Mouse (Mus musculus): ENCODE data around the gene Ppp1cc. TPM values are rescaled to one million over a fixed set of nuclear protein-coding genes. Genes with fewer than 3 reads are reported as not detected.

The Ppp1cc gene
- polyA plus RNA-seq, 2 experiments = 119 to 139 TPM

DNA sequence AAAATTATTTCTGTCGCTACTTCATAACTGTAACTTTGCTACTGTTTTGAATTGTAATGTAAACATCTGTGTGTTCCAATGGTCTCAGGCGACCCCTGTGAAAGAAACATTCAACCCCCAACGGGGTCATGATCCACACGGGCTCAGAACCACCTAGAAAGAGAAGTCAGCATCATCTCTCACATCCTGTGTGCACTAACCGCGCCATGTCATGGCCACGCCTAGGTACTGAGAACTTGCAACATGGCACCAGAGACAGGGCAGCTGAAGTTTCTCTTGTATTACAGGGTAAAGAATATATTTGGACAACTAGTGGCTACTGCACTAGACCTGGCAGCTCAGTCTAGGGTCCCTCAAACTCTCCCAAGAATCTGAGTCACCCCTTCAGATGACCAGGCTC, 44.6 kb upstream of the Ppp1cc start:
- no peak for ATAC-seq (ENCODE audit: insufficient read depth)

DNA sequence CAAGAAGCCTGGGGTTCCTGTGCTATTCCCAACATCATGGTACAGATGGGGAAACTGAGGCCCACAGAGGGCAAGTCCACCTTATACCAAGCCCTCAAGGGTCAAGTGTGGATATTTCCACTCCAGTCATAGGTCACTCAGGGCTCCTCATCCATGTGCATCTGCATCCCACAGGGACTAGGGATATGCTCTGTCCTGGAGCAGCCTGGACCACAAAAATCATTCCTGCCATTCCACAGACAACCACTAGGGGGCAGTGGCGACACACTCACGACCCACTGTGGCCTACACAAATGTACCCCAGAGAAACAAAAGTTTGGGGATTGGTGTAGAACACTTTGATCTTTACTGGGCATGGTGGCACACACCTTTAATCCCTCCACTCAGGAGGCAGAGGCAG, 43.9 kb upstream of the Ppp1cc start:
- ATAC-seq (ENCODE audit: insufficient read depth) = no peak
- 2% methylated on average over 2 of the region's 2 CpGs for WGBS (ENCODE audit: insufficient replicate concordance)

More for the DNA sequence above, 44.6 kb upstream of the Ppp1cc start:
- TF ChIP-seq EP300 (IDR thresholded peaks at IDR 0.05; ENCODE audit: low read depth) (no peak), CTCF (IDR thresholded peaks at IDR 0.05; ENCODE audit: low read depth) (no peak)
- Histone ChIP-seq H3K4me2 (ENCODE audit: low read depth) (no peak overlapping the region), H3K27me3 (ENCODE audit: control insufficient read depth, insufficient read depth, low read length) (no peaks in the 10 kb centered on the region), H3K27ac (no peak overlapping the region), H3K9me3 (ENCODE audit: control insufficient read depth, low read length) (no peaks in the 10 kb centered on the region), H3K4me3 (ENCODE audit: insufficient read depth in 1 of 2, low read depth in 2 of 2, low read length in 2 of 2) (no peak overlapping the region), H3K36me3 (replicated peaks; ENCODE audit: control insufficient read depth, insufficient read depth, low read depth) (no peaks in the 10 kb centered on the region), H3K4me1 (replicated peaks; ENCODE audit: control insufficient read depth in 2 of 2, insufficient read depth in 2 of 2, low read length in 1 of 2) (no peaks in the 10 kb centered on the region; a peak in 1 of 4 replicates), H3K9ac (replicated peaks) (no peak overlapping the region)
- 56% methylated on average over 7 of the region's 7 CpGs for WGBS (ENCODE audit: insufficient replicate concordance)
- no peak for DNase-seq (ENCODE audit: low read depth in 3 of 3, low spot score in 3 of 3)

GRCm38 (mm10) chr5:122115266-122115763, 42.8 kb upstream of the Ppp1cc start:
- no peak overlapping the region for H3K4me2 ChIP-seq (ENCODE audit: low read depth)
- no peaks in the 10 kb centered on the region for H3K4me1 ChIP-seq (replicated peaks; ENCODE audit: control insufficient read depth in 2 of 2, insufficient read depth in 2 of 2, low read length in 1 of 2)
- no peak overlapping the region for H3K27ac ChIP-seq
- 87% methylated on average over 9 of the region's 9 CpGs for WGBS (ENCODE audit: insufficient replicate concordance)
- H3K9ac ChIP-seq (replicated peaks) = no peak overlapping the region
- H3K9me3 ChIP-seq (ENCODE audit: control insufficient read depth, low read length) = no peaks in the 10 kb centered on the region
- TF ChIP-seq CTCF (IDR thresholded peaks at IDR 0.05; ENCODE audit: low read depth) = no peak
- TF ChIP-seq EP300 (IDR thresholded peaks at IDR 0.05; ENCODE audit: low read depth) = no peak
- no peak overlapping the region for H3K4me3 ChIP-seq (ENCODE audit: insufficient read depth in 1 of 2, low read depth in 2 of 2, low read length in 2 of 2)
- no peaks in the 10 kb centered on the region for H3K36me3 ChIP-seq (replicated peaks; ENCODE audit: control insufficient read depth, insufficient read depth, low read depth)
- DNase-seq (ENCODE audit: low read depth in 3 of 3, low spot score in 3 of 3) (no peak), ATAC-seq (ENCODE audit: insufficient read depth) (no peak)
- no peaks in the 10 kb centered on the region for H3K27me3 ChIP-seq (ENCODE audit: control insufficient read depth, insufficient read depth, low read length)

More for the DNA sequence above, 43.9 kb upstream of the Ppp1cc start:
- H3K9me3 ChIP-seq (ENCODE audit: control insufficient read depth, low read length) = no peaks in the 10 kb centered on the region
- no peak for DNase-seq (ENCODE audit: low read depth in 3 of 3, low spot score in 3 of 3)
- no peak overlapping the region for H3K9ac ChIP-seq (replicated peaks)
- H3K27ac ChIP-seq = no peak overlapping the region
- no peak for TF ChIP-seq EP300 (IDR thresholded peaks at IDR 0.05; ENCODE audit: low read depth)
- peak; percentile 98 for TF ChIP-seq CTCF (IDR thresholded peaks at IDR 0.05; ENCODE audit: low read depth)
- H3K27me3 ChIP-seq (ENCODE audit: control insufficient read depth, insufficient read depth, low read length) = no peaks in the 10 kb centered on the region
- no peak overlapping the region for H3K4me3 ChIP-seq (ENCODE audit: insufficient read depth in 1 of 2, low read depth in 2 of 2, low read length in 2 of 2)
- no peak overlapping the region for H3K4me2 ChIP-seq (ENCODE audit: low read depth)
- H3K36me3 ChIP-seq (replicated peaks; ENCODE audit: control insufficient read depth, insufficient read depth, low read depth) = no peaks in the 10 kb centered on the region
- no peaks in the 10 kb centered on the region; a peak in 1 of 4 replicates for H3K4me1 ChIP-seq (replicated peaks; ENCODE audit: control insufficient read depth in 2 of 2, insufficient read depth in 2 of 2, low read length in 1 of 2)

- ATAC-seq (ENCODE audit: insufficient read depth) = no peak
- WGBS (ENCODE audit: insufficient replicate concordance) = 65% methylated on average over 6 of the region's 6 CpGs
These were observed 41.8 kb upstream of the Ppp1cc start for GRCm38 (mm10) chr5:122116243-122116642.

GRCm38 (mm10) chr5:122125211-122125760, 32.8 kb upstream of the Ppp1cc start:
- no peak overlapping the region for H3K27ac ChIP-seq
- H3K4me1 ChIP-seq (replicated peaks; ENCODE audit: control insufficient read depth in 2 of 2, insufficient read depth in 2 of 2, low read length in 1 of 2) = no peaks in the 10 kb centered on the region
- H3K27me3 ChIP-seq (ENCODE audit: control insufficient read depth, insufficient read depth, low read length) = no peaks in the 10 kb centered on the region
- 42% methylated on average over 8 of the region's 8 CpGs for WGBS (ENCODE audit: insufficient replicate concordance)
- no peak overlapping the region for H3K9ac ChIP-seq (replicated peaks)
- H3K9me3 ChIP-seq (ENCODE audit: control insufficient read depth, low read length) = no peaks in the 10 kb centered on the region
- H3K36me3 ChIP-seq (replicated peaks; ENCODE audit: control insufficient read depth, insufficient read depth, low read depth) = no peaks in the 10 kb centered on the region
- TF ChIP-seq EP300 (IDR thresholded peaks at IDR 0.05; ENCODE audit: low read depth) (no peak), CTCF (IDR thresholded peaks at IDR 0.05; ENCODE audit: low read depth) (no peak)
- DNase-seq (ENCODE audit: low read depth in 3 of 3, low spot score in 3 of 3) (no peak), ATAC-seq (ENCODE audit: insufficient read depth) (no peak)
- no peak overlapping the region for H3K4me3 ChIP-seq (ENCODE audit: insufficient read depth in 1 of 2, low read depth in 2 of 2, low read length in 2 of 2)
- no peak overlapping the region for H3K4me2 ChIP-seq (ENCODE audit: low read depth)

More at GRCm38 (mm10) chr5:122116243-122116642, 41.8 kb upstream of the Ppp1cc start:
- no peaks in the 10 kb centered on the region for H3K36me3 ChIP-seq (replicated peaks; ENCODE audit: control insufficient read depth, insufficient read depth, low read depth)
- TF ChIP-seq CTCF (IDR thresholded peaks at IDR 0.05; ENCODE audit: low read depth) = peak; percentile 75
- TF ChIP-seq EP300 (IDR thresholded peaks at IDR 0.05; ENCODE audit: low read depth) = no peak
- no peak overlapping the region for H3K27ac ChIP-seq
- no peaks in the 10 kb centered on the region for H3K4me1 ChIP-seq (replicated peaks; ENCODE audit: control insufficient read depth in 2 of 2, insufficient read depth in 2 of 2, low read length in 1 of 2)
- no peak for DNase-seq (ENCODE audit: low read depth in 3 of 3, low spot score in 3 of 3)
- no peak overlapping the region for H3K4me3 ChIP-seq (ENCODE audit: insufficient read depth in 1 of 2, low read depth in 2 of 2, low read length in 2 of 2)
- no peaks in the 10 kb centered on the region for H3K9me3 ChIP-seq (ENCODE audit: control insufficient read depth, low read length)
- H3K27me3 ChIP-seq (ENCODE audit: control insufficient read depth, insufficient read depth, low read length) = no peaks in the 10 kb centered on the region
- no peak overlapping the region for H3K9ac ChIP-seq (replicated peaks)
- H3K4me2 ChIP-seq (ENCODE audit: low read depth) = no peak overlapping the region
